Mouse (Mus musculus) limb, embryonic 14.5 days (tissue): Measurements from ENCODE around the gene Mmp24. TPM values are rescaled to one million over a fixed set of nuclear protein-coding genes. Genes with fewer than 3 reads are reported as not detected.
A peak's percentile ranks its signal among the peaks of the same experiment; 100 is the strongest.

Experiments
- ATAC-seq: fragments of 200-750 bp; cut with Nextera tagmentation; 2 replicates; pipeline ENCODE4 v1.8.0; 2017; ENCODE audit warnings: low read depth, moderate number of reproducible peaks, moderate TSS enrichment; ENCODE audit not compliant: low FRiP score
- DNase-seq: peaks from one replicate; pipeline ENCODE4 v3.0.0-alpha.2; 2015; ENCODE audit warnings: low spot score
- H3K27ac ChIP-seq: fragments of 300-500 bp; sonication (generic); replicated peaks from 2 replicates; pipeline ENCODE4 v1.5.1; 2014; ENCODE audit warnings: low read depth, mild to moderate bottlenecking, low read length, moderate library complexity, mixed read lengths
- H3K27me3 ChIP-seq: fragments of 300-500 bp; sonication (generic); 2 replicates; pipeline ENCODE4 v1.6.1; 2014; ENCODE audit warnings: low read length, mixed read lengths; ENCODE audit not compliant: control insufficient read depth, insufficient read depth
- H3K36me3 ChIP-seq: fragments of 300-500 bp; sonication (generic); 2 replicates; pipeline ENCODE4 v1.6.1; 2014; ENCODE audit warnings: mild to moderate bottlenecking, low read length, moderate library complexity, mixed read lengths; ENCODE audit not compliant: control insufficient read depth, insufficient read depth
- H3K4me1 ChIP-seq: fragments of 300-500 bp; sonication (generic); 2 replicates; pipeline ENCODE4 v1.6.1; 2014; ENCODE audit warnings: antibody characterized with exemption, low read length, mixed read lengths; ENCODE audit not compliant: control insufficient read depth, insufficient read depth
- H3K4me2 ChIP-seq: fragments of 300-500 bp; sonication (generic); replicated peaks from 2 replicates; pipeline ENCODE4 v1.6.1; 2014; ENCODE audit warnings: low read depth, mild to moderate bottlenecking, low read length, moderate library complexity; ENCODE audit not compliant: severe bottlenecking
- H3K4me3 ChIP-seq: fragments of 300-500 bp; sonication (generic); replicated peaks from 2 replicates; pipeline ENCODE4 v1.5.1; 2014; ENCODE audit warnings: low read length
- H3K9ac ChIP-seq: fragments of 300-500 bp; sonication (generic); 2 replicates; pipeline ENCODE4 v1.6.1; 2014; ENCODE audit warnings: mild to moderate bottlenecking, low read depth, low read length, moderate library complexity; ENCODE audit not compliant: severe bottlenecking
- H3K9me3 ChIP-seq: fragments of 300-500 bp; sonication (generic); 2 replicates; pipeline ENCODE4 v1.6.1; 2016; ENCODE audit warnings: low read length; ENCODE audit not compliant: control insufficient read depth
- POLR2A ChIP-seq: fragments of 200-500 bp; IDR thresholded peaks from 2 replicates; pipeline ENCODE4 v1.8.0; 2012; ENCODE audit warnings: inconsistent platforms, mild to moderate bottlenecking, moderate library complexity, borderline replicate concordance; ENCODE audit not compliant: insufficient read depth, insufficient read length; ENCODE audit errors: extremely low read depth
- WGBS: fragments of 180-500 bp; shearing (Covaris S2); extraction: QIAGEN DNeasy Blood & Tissue Kit; methylation state at CpG from one replicate; pipeline ENCODE4 v1.1.7; 2014; 5-methylcytosine and 5-hydroxymethylcytosine counted together
- polyA plus RNA-seq, 2 experiments: library from polyadenylated mRNA; depleted of rRNA in 1 of 2; stranded (reverse) in 1 of 2; unstranded in 1 of 2; fragments of >200 nt; fragmentation: Nextera tagmentation in 1 of 2; extraction: Ambion mirVana in 1 of 2; gene quantifications; 2 replicates each; pipeline versions ENCODE4 v1.2.1 to v1.2.3; 2012 to 2014

Gene Mmp24
- polyA plus RNA-seq, 2 experiments: 0.04 to 0.30 TPM

GRCm38 (mm10) chr2:155743351-155743750 lies 31.8 kb upstream of the Mmp24 start:
- H3K9me3 ChIP-seq: no peaks in the 10 kb centered on the region
- no peaks in the 10 kb centered on the region for H3K27me3 ChIP-seq
- H3K27ac ChIP-seq: no peak overlapping the region
- no peaks in the 10 kb centered on the region for H3K36me3 ChIP-seq
- ATAC-seq: no peak
- WGBS: 87% methylated on average over 9 of the region's 9 CpGs
- no peaks in the 10 kb centered on the region for H3K4me1 ChIP-seq
- no peak for TF ChIP-seq POLR2A
- no peak overlapping the region for H3K4me2 ChIP-seq
- no peak overlapping the region for H3K9ac ChIP-seq
- no peak for DNase-seq
- no peak overlapping the region for H3K4me3 ChIP-seq

- Histone ChIP-seq H3K9ac (no peak overlapping the region), H3K4me1 (no peaks in the 10 kb centered on the region), H3K9me3 (no peaks in the 10 kb centered on the region), H3K36me3 (no peaks in the 10 kb centered on the region), H3K4me2 (no peak overlapping the region), H3K27ac (no peak overlapping the region), H3K4me3 (no peak overlapping the region), H3K27me3 (no peaks in the 10 kb centered on the region)
- ATAC-seq: no peak
- no peak for TF ChIP-seq POLR2A
- DNase-seq: no peak
- 60% methylated on average over 3 of the region's 3 CpGs for WGBS
These were observed 29.7 kb upstream of the Mmp24 start for GRCm38 (mm10) chr2:155745487-155745886.

- TF ChIP-seq POLR2A: no peak
- no peaks in the 10 kb centered on the region for H3K27me3 ChIP-seq
- no peak overlapping the region for H3K27ac ChIP-seq
- ATAC-seq: no peak
- H3K4me2 ChIP-seq: no peak overlapping the region
- H3K9me3 ChIP-seq: no peaks in the 10 kb centered on the region
- H3K9ac ChIP-seq: no peak overlapping the region
- no peak overlapping the region for H3K4me3 ChIP-seq
- 0 out of 2 replicates have a peak, but pooled peaks cover 2% of the 10 kb centered on the region for H3K4me1 ChIP-seq
- 83% methylated on average over 4 of the region's 4 CpGs for WGBS
- no peaks in the 10 kb centered on the region for H3K36me3 ChIP-seq
- no peak for DNase-seq
These were observed 25.7 kb upstream of the Mmp24 start for GRCm38 (mm10) chr2:155749394-155749793.

- Histone ChIP-seq H3K4me2 (peak within 1 kb of the TSS; percentile 61), H3K4me3 (peak within 1 kb of the TSS; percentile 37), H3K36me3 (no peaks in the 10 kb centered on the region), H3K27me3 (no peaks in the 10 kb centered on the region), H3K27ac (no peak within 1 kb of the TSS), H3K9ac (peak within 1 kb of the TSS; percentile 44), H3K9me3 (no peaks in the 10 kb centered on the region), H3K4me1 (0 out of 2 replicates have a peak, but pooled peaks cover 2% of the 10 kb centered on the region)
- peak; percentile 60; the same call in 1 of the 2 replicates for ATAC-seq
- peak; percentile 65 for DNase-seq
- TF ChIP-seq POLR2A: no peak
- 4% methylated on average over 25 of the region's 25 CpGs for WGBS
These were observed 23.9 kb upstream of the Mmp24 start, which contains the start of gene Procr for GRCm38 (mm10) chr2:155751014-155751786. Procr (plus strand) TSS chr2:155751117.

- WGBS: 4% methylated on average over 1 of the region's 1 CpGs
These were observed 19.4 kb upstream of the Mmp24 start for GRCm38 (mm10) chr2:155755746-155756145.

More at GRCm38 (mm10) chr2:155755746-155756145, 19.4 kb upstream of the Mmp24 start:
- no peak for ATAC-seq
- TF ChIP-seq POLR2A: no peak
- Histone ChIP-seq H3K4me3 (no peak overlapping the region), H3K4me1 (0 out of 2 replicates have a peak, but pooled peaks cover 2% of the 10 kb centered on the region), H3K9ac (no peak overlapping the region), H3K27me3 (no peaks in the 10 kb centered on the region), H3K4me2 (no peak overlapping the region), H3K36me3 (no peaks in the 10 kb centered on the region), H3K27ac (no peak overlapping the region), H3K9me3 (no peaks in the 10 kb centered on the region)
- DNase-seq: no peak
